Mouse (Mus musculus) kidney, postnatal 4 days (tissue): ENCODE measurements at regions not wholly inside any gene's neighbourhood (a gene's known extent, or its start where the extent isn't known, plus 50 kb on each side); places are given as distances from the start of the nearest gene placed in this dataset.
A peak's percentile ranks its signal among the peaks of the same experiment; 100 is the strongest.

Source experiments
- DNase-seq, 2 experiments: peaks; one replicate each; pipeline ENCODE4 v3.0.0; 2021; ENCODE audit warnings: mixed read lengths in 2 of 2

- DNase-seq: no peak
These were observed 127.9 kb upstream of the Gm9833 start for GRCm38 (mm10) chr3:9959716-9960661.

- DNase-seq: peak; percentile 64 to 71
These were observed 127.2 kb upstream of the Gm9833 start for GRCm38 (mm10) chr3:9960696-9961095.
